Mouse (Mus musculus) embryonic fibroblast, embryonic 13.5 days (primary cell): ENCODE measurements around the gene Vmn1r235. TPM values are rescaled to one million over a fixed set of nuclear protein-coding genes. Genes with fewer than 3 reads are reported as not detected.
"Not testable (repeated sequence)": the region's sequence is repeated elsewhere in the genome, so short reads cannot be mapped to it uniquely, and the experiment has no call there.

ENCODE experiments used
- H3K27ac ChIP-seq: 2 replicates; pipeline ENCODE4 v1.5.1; 2012; ENCODE audit warnings: low read length, control low read depth, inconsistent platforms; ENCODE audit not compliant: insufficient read depth
- H3K4me1 ChIP-seq: 2 replicates; pipeline ENCODE4 v1.6.1; 2011; ENCODE audit warnings: low read length; ENCODE audit not compliant: control insufficient read depth, insufficient read depth
- H3K4me3 ChIP-seq: 2 replicates; pipeline ENCODE4 v1.5.1; 2011; ENCODE audit warnings: mild to moderate bottlenecking, control low read depth, low read length; ENCODE audit not compliant: insufficient read depth
- CTCF ChIP-seq: IDR thresholded peaks from 2 replicates; pipeline ENCODE4 v1.5.1; 2011; ENCODE audit warnings: mild to moderate bottlenecking, control low read depth, low read length, moderate library complexity, borderline replicate concordance; ENCODE audit not compliant: insufficient read depth
- POLR2A ChIP-seq: IDR thresholded peaks from 2 replicates; pipeline ENCODE4 v1.6.1; 2011; ENCODE audit warnings: low read depth, mild to moderate bottlenecking, control low read depth, low read length, moderate library complexity
- polyA plus RNA-seq: library from polyadenylated mRNA; stranded (reverse); fragments of >200 nt; gene quantifications from 2 replicates; pipeline ENCODE4 v1.2.4, GENCODE M21; 2011; ENCODE audit warnings: low read depth; ENCODE audit not compliant: missing spikeins, insufficient read length

Gene Vmn1r235
- polyA plus RNA-seq = not detected in 2 replicates

DNA sequence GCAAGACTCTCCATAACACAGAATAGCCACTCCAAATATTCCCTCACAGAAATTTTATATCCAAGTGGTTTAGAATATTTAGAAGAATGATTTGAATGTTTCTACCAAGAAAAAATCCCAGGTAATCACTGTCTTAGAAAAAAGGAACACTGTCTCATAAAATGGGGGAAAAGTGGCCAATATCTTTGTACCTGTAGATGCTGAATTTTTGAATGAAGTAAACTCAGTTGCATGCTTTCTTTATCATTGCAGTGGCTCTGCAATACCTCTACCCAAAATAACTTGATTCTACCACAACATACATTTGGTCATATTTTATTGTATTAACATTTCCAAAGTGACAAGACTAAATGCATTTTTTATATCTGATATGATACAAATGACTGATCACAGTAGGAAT lies at the start of gene Vmn1r235:
Vmn1r235 (plus strand) TSS at position 301 of the 400 bp plus-strand sequence.
- Histone ChIP-seq H3K4me3 (no peak within 1 kb of the TSS), H3K4me1 (no peaks in the 10 kb centered on the region), H3K27ac (no peak within 1 kb of the TSS)
- no peak for TF ChIP-seq CTCF
- no peak for TF ChIP-seq POLR2A

DNA sequence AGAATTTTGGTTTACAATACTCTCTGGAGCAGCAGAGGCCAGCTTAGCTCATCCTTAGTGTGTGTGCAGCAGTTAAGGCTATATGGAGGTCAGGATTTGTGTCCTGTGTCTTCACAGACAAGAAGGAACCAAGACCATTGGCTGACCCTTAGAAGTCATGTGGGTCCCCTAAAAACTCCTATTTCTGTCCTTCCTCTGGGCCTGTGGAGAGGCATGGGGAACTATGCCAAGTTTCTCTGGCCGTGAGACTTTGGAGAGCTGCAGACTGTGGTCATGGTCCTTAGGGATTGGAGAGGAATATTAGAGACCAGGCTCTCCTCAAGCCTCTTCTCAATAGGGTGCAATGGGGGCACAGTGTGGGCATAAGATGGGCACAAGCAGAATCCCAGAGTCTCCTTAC lies 45.1 kb upstream of the Vmn1r235 start:
- H3K4me1 ChIP-seq, H3K4me3 ChIP-seq, H3K27ac ChIP-seq: not testable (repeated sequence)

DNA sequence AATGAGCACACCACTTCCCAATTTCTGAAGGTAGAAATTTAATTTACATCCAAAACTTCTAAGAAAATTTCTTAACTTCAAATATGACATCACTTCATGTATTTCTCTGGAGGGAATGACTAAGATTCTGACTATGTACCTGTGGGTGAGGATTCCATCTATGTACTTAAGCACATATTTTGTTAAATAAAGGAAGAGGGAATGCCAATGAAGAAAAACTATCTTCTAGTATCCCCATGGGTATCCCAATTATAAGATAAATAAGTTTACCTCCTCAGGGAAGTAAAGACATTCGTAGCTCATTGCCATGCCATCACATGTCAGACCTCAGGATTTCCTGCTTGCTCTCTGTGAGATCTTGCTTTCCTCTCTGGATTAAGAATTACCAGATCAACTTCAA lies 30.4 kb upstream of the Vmn1r235 start, which contains the start of gene Vmn1r234:
Vmn1r234 (plus strand) TSS at position 301 of the 400 bp plus-strand sequence.
- no peak within 1 kb of the TSS for H3K27ac ChIP-seq
- H3K4me1 ChIP-seq = no peaks in the 10 kb centered on the region
- TF ChIP-seq CTCF (no peak), POLR2A (no peak)
- no peak within 1 kb of the TSS for H3K4me3 ChIP-seq

DNA sequence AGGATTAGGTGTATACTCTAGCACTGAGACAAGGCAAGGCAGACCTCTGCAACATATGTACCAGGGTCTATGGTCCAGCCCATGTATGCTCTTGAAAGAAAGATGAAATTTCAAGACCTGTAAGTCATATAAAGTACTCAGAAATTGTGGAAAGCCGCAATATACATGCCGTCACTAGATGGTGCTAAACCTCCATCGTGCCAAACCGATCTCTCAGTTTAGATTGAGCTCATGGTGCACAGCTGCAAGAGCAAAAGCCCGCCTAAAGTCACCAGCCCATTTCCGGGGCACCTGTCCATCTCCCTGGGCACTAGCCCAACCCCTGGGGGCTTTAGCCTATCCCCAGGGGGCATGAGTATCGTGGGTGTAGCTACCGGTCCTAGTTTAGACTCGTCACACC lies 24.6 kb upstream of the Vmn1r235 start:
- TF ChIP-seq POLR2A = no peak
- Histone ChIP-seq H3K27ac (no peak overlapping the region), H3K4me3 (no peak overlapping the region), H3K4me1 (no peaks in the 10 kb centered on the region)

DNA sequence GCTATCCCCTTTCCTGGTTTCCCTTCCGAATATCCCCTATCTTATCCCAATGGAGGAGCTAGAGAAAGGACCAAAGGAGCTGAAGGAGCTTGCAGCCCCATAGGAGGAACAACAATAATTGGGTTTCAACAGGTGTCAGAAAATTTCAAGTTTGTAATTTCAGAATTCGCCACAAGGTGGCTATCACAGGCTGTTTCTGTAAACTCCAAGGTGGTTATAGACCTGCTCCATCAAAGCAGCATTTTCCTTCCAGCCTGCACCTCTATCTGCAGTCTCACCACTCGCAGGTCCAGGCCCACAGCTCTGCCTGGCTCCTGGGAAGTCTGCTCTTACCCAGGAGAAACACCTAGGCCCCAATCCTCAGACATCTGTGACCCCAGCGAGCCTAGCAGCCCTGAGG lies 15.9 kb downstream of the Vmn1r235 start:
- TF ChIP-seq CTCF (no peak), POLR2A (no peak)
- H3K27ac ChIP-seq = no peak overlapping the region

DNA sequence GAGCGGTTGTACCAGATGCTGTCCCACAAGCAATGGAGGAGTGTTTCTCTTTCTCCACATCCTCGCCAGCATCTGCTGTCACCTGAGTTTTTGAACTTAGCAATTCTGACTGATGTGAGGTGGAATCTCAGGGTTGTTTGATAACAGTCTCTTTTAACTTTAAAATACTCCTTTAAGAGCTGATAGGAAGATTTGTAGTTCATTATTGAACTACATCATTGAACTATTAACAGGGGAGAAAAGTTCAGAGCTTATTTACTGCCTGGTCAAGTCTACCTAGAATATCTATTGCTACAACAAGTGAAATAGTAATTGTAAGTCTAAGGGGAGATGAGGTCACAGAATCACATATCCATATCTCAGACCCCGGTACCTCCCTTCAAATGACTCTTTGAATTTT lies 26.4 kb downstream of the Vmn1r235 start, which contains the start of gene Vmn1r236:
Vmn1r236 (plus strand) TSS at position 301 of the 400 bp plus-strand sequence.
- Histone ChIP-seq H3K4me3 (no peak within 1 kb of the TSS), H3K27ac (no peak within 1 kb of the TSS), H3K4me1 (no peaks in the 10 kb centered on the region)
- TF ChIP-seq CTCF (no peak), POLR2A (no peak)

More for the DNA sequence above, 15.9 kb downstream of the Vmn1r235 start:
- no peak overlapping the region for H3K4me3 ChIP-seq
- H3K4me1 ChIP-seq = no peaks in the 10 kb centered on the region

DNA sequence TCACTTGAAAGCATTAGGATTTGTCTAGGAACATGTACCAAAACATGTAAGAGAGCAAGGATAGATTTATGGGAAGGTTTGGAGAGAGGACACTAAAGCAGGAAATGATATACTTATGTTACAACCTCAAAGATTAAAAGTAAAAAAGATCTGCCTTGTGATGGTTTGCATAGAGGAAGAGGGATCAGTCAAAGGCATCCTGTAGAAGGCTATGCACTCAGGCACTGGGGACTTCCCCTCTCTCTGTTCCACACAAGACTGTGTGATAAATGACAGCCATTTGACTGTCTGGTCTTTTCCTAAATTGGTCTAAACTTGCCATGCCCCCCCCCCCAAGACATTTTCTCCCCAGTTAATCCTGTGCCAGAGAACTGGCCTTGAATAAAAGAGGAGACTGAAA lies 28.2 kb downstream of the Vmn1r235 start:
- H3K27ac ChIP-seq = no peak overlapping the region
- no peak for TF ChIP-seq POLR2A
- TF ChIP-seq CTCF = no peak
- H3K4me1 ChIP-seq = no peaks in the 10 kb centered on the region
- no peak overlapping the region for H3K4me3 ChIP-seq

DNA sequence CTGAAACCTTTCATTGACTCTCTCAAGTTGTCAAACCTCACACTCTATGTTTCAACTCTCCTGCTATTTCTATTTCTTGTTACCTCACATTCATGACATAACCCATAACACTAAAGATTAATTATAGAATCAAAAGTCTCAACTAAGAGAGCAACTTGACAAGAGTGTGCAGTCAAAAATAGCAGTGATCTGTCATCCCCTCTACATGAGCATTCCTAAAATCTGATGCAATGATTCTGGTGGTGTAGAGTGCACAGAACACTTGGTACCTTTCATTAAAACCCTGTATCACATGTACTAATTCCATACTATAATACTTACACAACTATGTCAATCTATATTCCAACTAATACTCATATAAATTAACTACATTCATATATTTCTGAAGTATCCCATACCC lies 33.5 kb downstream of the Vmn1r235 start:
- no peak overlapping the region for H3K4me3 ChIP-seq
- TF ChIP-seq POLR2A (no peak), CTCF (no peak)
- no peaks in the 10 kb centered on the region for H3K4me1 ChIP-seq
- no peak overlapping the region for H3K27ac ChIP-seq

DNA sequence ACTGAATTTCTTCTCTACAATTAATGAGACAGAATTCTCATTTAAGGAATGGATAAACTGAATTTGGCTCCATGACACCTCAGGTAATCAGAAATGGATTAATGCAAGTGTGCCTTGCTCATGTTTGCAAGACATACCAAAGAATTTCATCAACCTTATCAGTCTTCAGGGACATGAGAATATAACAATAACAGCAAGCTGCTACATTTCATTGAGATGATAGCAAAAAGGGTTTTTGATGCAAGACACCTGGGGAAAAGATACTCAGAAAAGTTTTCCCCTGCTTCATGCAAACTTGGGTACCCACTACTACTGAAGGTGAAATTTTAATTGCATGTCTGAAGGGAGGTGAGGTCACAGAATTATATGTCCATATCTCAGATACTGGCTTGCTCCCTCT lies 55.4 kb downstream of the Vmn1r235 start, which contains the start of gene Vmn1r237:
Vmn1r237 (plus strand) TSS at position 301 of the 400 bp plus-strand sequence.
- TF ChIP-seq POLR2A = no peak
- no peak for TF ChIP-seq CTCF
- H3K4me1 ChIP-seq = no peaks in the 10 kb centered on the region

More for the DNA sequence above, 55.4 kb downstream of the Vmn1r235 start, which contains the start of gene Vmn1r237:
- H3K4me3 ChIP-seq = no peak within 1 kb of the TSS
- no peak within 1 kb of the TSS for H3K27ac ChIP-seq

Other genes starting within 250 kb of the Vmn1r235 start
- 32.4 and 36.4 TPM in 2 replicates for gene Zfp160, start 247.5 kb upstream of the Vmn1r235 start, polyA plus RNA-seq
- gene Vmn1r234, start 30.3 kb upstream of the Vmn1r235 start, polyA plus RNA-seq = not detected in 2 replicates
- gene Vmn1r236, start 26.5 kb downstream of the Vmn1r235 start, polyA plus RNA-seq = not detected in 2 replicates
- gene Vmn1r237, start 55.5 kb downstream of the Vmn1r235 start, polyA plus RNA-seq = not detected in 2 replicates
- gene Zfp677, start 127.3 kb downstream of the Vmn1r235 start, polyA plus RNA-seq = 3.1 and 5.4 TPM in 2 replicates
- gene Zfp54, start 166.8 kb downstream of the Vmn1r235 start, polyA plus RNA-seq = 3.6 and 5.3 TPM in 2 replicates
- 10.7 and 14.5 TPM in 2 replicates for gene Zfp51, start 194.0 kb downstream of the Vmn1r235 start, polyA plus RNA-seq
- gene Zfp53, start 232.6 kb downstream of the Vmn1r235 start, polyA plus RNA-seq = 10.8 and 14.7 TPM in 2 replicates